Mouse (Mus musculus): ENCODE measurements at regions not wholly inside any gene's neighbourhood (a gene's known extent, or its start where the extent isn't known, plus 50 kb on each side); places are given as distances from the start of the nearest gene placed in this dataset.
A peak's percentile ranks its signal among the peaks of the same experiment; 100 is the strongest.
"Not testable (repeated sequence)": the region's sequence is repeated elsewhere in the genome, so short reads cannot be mapped to it uniquely, and the experiment has no call there.

- no peak for DNase-seq
Measured at GRCm38 (mm10) chr8:113916649-113917048, 68.1 kb upstream of the Adamts18 start.

DNA sequence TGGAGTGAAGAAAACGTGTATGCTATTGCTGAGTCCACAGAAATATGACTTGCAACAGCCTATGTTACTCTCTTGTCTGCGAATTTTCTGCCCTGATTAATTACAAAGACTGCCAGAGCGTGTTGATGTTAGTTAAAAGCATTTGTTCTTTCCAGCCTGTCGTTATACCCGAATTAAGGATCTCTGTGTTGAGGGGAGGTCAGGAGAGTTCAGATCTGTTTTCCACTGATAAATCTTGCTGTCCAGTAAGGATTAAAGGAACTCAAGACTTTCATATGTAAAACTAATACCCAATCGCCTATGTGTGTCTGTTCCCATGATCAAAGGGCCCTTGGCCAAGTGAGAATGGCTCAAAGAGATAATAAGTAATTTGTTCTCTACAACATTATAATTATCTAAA lies 68.7 kb upstream of the Adamts18 start:
- DNase-seq, result no peak

DNA sequence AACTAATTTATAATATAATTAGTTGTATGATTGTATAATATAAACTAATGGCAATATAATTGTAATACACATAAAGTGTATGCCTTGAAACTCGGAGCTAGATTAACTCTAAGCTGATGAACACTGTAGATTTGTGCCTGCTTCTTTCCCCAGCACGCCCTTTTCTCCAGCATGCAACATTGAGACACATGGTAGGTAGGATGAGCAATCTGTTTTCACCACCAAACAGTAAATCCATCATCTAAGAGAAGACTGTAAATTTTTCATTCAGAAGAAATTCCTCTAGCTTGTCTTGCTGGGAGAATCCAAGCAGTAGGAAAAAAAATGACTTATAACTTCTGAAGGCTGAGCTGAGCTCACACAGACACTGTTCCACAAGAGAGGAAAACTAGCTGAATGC lies 71.8 kb upstream of the Adamts18 start:
- no peak for DNase-seq

- no peak for DNase-seq
Measured at GRCm38 (mm10) chr8:113923381-113923780, 74.8 kb upstream of the Adamts18 start.

DNA sequence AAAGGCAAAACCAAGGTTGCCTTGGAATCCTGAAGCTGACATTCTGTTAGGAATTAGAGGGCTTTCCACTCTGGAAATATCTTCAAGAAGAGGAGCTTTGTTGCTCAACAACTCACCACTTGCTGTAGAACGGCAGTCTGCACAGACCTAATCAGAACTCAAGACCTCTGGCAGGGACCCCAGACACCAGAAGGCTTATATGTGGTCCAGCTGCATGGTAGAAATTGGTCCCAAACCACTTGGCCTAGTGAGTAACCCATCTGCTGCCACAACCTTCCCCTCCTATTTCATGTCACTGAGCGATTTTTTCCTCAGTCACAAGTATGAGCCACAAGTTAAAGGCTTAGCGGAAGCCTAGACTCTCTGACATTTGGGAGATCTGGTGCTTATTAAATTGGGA lies 105.2 kb upstream of the Adamts18 start:
- no peak for DNase-seq

- DNase-seq, result no peak
Measured at GRCm38 (mm10) chr8:113956439-113957043, 108.0 kb upstream of the Adamts18 start.

GRCm38 (mm10) chr8:113957821-113958220 lies 109.3 kb upstream of the Adamts18 start:
- DNase-seq, result no peak

- no peak for DNase-seq
Measured at GRCm38 (mm10) chr8:113975810-113976209, 127.3 kb upstream of the Adamts18 start.

DNA sequence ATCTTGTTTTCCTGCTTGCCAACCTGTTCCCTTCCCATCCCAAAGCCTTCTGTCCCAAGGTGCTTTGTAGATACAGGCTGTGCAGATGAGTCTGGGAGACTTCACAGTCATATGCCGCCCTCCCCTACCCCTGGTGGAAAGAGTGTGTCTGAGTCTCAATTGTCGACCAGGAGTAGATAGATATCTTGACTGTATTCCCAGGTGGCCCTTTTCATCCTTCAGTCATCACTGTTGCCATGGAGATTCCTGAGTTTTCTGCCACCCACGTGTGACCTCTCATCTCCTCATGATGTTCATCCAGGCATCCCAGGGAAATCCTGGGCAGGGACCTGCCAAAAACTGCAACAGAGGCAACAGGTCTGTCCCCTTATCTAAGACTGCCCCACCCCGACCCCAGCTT lies 128.1 kb upstream of the Adamts18 start:
- DNase-seq, result no peak

GRCm38 (mm10) chr8:113977072-113977471 lies 128.5 kb upstream of the Adamts18 start:
- DNase-seq, result no peak

DNA sequence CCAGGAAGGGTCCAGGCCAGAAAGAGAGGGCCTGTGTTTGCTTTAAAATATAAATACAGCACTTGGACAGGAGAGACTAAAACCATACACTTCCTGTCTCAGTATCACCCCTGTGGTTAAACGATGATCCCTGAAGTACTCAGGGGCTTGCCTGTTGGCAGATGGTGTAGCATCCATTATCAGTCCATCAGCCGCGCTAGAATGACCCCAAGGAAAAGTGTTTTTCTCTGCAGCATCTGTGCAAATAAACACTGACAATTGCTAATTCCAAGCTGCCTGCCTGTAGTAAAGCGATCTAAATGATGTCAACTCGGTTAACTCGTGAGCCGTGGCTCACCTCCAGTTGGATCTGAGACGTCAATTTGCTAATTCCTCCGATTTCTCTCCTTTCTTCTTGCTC lies 130.4 kb upstream of the Adamts18 start:
- no peak for DNase-seq

DNA sequence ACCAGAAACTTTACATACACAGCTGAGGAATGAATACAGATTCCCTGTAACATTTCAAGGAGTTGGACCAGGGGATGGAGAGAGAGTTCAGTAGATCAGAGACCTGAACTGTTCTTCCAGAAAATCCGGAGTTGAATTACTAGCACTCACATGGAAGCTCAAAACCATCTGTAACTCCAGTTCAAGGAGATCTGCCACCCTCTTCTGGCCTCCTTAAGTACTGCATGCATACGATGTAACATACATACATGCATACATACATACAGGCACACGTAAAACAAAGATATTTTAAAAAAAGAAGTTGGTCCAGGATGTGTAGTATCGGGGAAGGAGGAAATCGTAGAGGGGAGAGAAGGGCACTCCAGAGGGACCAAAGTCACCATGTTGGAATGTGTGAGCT lies 131.3 kb upstream of the Adamts18 start:
- no peak for DNase-seq

DNA sequence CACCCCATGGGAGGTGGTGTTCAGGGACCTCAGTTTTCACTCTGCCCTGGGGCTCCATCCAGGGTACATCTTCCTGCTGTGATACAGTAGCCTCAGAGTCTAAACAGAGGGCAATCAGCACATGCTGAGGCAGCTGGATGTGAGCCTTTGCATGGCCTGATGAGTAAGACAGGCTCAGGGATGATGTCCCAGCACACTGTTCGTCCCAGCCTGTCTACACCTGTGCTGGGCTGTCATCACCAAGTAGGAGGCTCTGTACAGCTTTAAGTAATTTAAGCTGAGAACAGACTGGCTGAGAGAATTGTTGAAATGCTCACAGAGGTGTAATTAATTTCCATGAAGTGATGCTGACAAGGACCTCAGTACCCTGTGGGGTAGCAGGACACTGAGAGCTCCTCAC lies 132.8 kb upstream of the Adamts18 start:
- no peak for DNase-seq

DNA sequence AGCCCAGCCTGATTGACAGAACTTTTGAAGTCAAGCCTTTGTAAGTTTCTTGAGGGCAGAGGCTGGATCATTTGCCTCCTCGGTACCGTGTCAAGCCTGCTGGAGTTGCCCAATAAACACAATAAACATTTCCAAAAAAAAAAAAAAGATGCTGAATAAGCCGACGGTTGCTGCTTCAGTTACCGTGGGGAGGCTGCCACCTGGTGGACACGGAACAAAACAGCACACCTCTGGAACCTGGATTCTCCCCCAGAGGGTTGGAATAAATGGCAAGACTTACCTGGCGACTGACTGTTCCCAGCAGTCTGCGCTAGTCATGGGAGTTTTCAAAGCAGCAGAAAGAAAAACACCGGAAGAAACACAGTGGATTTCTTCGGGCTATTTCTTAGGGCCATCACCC lies 136.3 kb upstream of the Adamts18 start:
- DNase-seq, result peak; percentile 70

- no peak for DNase-seq
Measured at GRCm38 (mm10) chr8:113985471-113985870, 136.9 kb upstream of the Adamts18 start.

- no peak for DNase-seq
Measured at GRCm38 (mm10) chr8:113985948-113986347, 137.4 kb upstream of the Adamts18 start.

GRCm38 (mm10) chr8:113990718-113991117 lies 142.2 kb upstream of the Adamts18 start:
- no peak for DNase-seq

GRCm38 (mm10) chr8:113998881-113999280 lies 134.5 kb upstream of the Nudt7 start:
- DNase-seq, result no peak

DNA sequence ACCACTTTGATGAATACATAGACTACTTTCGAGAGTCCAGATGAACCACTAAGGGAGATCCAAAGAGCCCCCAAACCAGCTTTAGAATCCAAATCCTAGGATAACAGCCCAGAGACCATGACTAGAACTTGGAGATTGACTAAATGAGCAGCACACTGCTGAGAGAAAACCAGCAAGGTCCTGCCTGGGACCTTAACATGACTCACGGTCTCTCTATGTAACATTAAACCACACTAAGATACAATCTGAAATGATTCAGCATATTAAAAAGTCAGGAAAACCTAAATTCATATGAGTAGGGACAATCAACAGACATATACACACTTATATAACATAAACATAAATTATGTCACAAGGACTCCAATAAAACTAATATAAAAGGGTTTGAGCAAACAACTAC lies 131.7 kb upstream of the Nudt7 start:
- no peak for DNase-seq

GRCm38 (mm10) chr8:114004436-114004835 lies 128.9 kb upstream of the Nudt7 start:
- no peak for DNase-seq

DNA sequence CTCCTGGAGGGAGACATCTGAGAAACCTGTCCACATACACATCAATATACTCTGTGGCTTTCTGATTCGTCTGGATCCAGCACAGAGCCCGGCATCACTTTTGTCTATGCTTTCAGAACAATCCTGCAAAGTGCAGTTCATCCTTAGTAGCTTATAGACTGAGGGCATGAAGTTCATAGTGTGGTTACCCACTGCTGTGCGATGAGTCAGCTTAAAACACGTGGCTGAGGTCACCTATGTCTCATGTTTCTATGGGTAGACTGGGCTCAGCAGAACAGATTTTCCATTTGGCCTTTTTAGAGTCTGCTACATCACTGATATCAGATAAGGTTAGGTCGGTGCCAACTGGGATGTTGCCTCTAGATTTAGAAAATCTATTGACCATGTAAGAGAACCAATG lies 126.8 kb upstream of the Nudt7 start:
- no peak for DNase-seq

GRCm38 (mm10) chr8:114007103-114007502 lies 126.3 kb upstream of the Nudt7 start:
- DNase-seq, result no peak

- peak; percentile 34 for DNase-seq
Measured at GRCm38 (mm10) chr8:114018364-114018763, 115.0 kb upstream of the Nudt7 start.

DNA sequence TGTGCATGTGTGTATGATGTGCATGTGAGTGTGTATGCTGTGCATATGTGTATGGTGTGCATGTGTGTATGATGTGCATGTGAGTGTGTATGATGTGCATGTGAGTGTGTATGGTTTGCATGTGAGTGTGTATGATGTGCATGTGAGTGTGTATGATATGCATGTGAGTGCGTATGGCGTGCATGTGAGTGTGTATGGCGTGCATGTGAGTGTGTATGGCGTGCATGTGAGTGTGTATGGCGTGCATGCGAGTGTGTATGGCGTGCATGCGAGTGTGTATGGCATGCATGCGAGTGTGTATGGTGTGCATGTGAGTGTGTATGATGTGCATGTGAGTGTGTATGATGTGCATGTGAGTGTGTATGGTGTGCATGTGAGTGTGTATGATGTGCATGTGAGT lies 103.2 kb upstream of the Nudt7 start:
- DNase-seq, result not testable (repeated sequence)

- no peak for DNase-seq
Measured at GRCm38 (mm10) chr8:114052426-114052825, 80.9 kb upstream of the Nudt7 start.

All from heart, postnatal 4 days (tissue).